Mouse (Mus musculus): Measurements from ENCODE around the gene Olfr49. TPM values are rescaled to one million over a fixed set of nuclear protein-coding genes. Genes with fewer than 3 reads are reported as not detected.
A peak's percentile ranks its signal among the peaks of the same experiment; 100 is the strongest.

The Olfr49 gene
- polyA plus RNA-seq, 1 experiment from 2014 or later, result not detected

DNA sequence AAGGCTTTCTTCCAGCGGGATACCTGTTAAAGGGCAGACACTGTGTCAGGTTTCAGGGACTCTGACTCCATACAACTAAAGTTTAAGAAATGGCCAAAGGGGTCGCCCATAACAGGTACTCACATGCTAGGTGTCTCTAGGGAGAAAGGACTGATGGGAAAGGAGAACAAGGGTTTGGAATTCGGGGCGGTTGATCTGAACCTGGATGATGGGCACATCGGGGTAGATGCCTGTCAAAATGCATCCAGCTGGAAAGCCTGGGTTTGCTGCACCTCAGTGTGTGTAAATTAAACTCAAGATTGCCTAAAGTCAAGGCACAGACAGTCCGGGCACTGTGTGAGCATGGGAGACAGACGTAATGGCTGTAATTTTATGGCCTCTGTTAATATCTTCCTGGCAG is 56.2 kb downstream of the Olfr49 start:
- Histone ChIP-seq H3K4me3 (ENCODE audit: low read length) (peak overlapping the region; percentile 37; the same call in 1 of the 2 replicates), H3K4me1 (ENCODE audit: insufficient read depth, low read length) (peaks cover 60% of the 10 kb centered on the region), H3K36me3 (ENCODE audit: insufficient read depth, low read length) (no peaks in the 10 kb centered on the region), H3K4me2 (replicated peaks; ENCODE audit: low read depth, low read length) (peak overlapping the region; percentile 57), H3K27me3 (ENCODE audit: insufficient read depth, low read length) (no peaks in the 10 kb centered on the region), H3K9me3 (ENCODE audit: low read length) (no peaks in the 10 kb centered on the region), H3K9ac (replicated peaks; ENCODE audit: low read length) (peak overlapping the region; percentile 45; the same call in 1 of the 2 replicates), H3K27ac (ENCODE audit: low read length) (no peak overlapping the region; the same call in 1 of the 2 replicates)
- 16% methylated on average over 7 of the region's 7 CpGs for WGBS
- no peak for ATAC-seq (ENCODE audit: low FRiP score, low TSS enrichment)

Other genes with a start within 250 kb of the Olfr49 start
- gene Dad1, start 30.8 kb downstream of the Olfr49 start, polyA plus RNA-seq (2015; fragmentation: Nextera tagmentation; extraction: Ambion mirVana), result 422 and 474 TPM in 2 replicates
- 80.3 and 86.2 TPM in 2 replicates for gene Abhd4, start 30.8 kb downstream of the Olfr49 start, polyA plus RNA-seq (2015; fragmentation: Nextera tagmentation; extraction: Ambion mirVana)
- gene Oxa1l, start 75.9 kb upstream of the Olfr49 start, polyA plus RNA-seq (2015; fragmentation: Nextera tagmentation; extraction: Ambion mirVana), result 60.2 and 63.7 TPM in 2 replicates
- gene Slc7a7, start 132.8 kb upstream of the Olfr49 start, polyA plus RNA-seq (2015; fragmentation: Nextera tagmentation; extraction: Ambion mirVana), result 15.7 and 15.8 TPM in 2 replicates
- gene Mrpl52, start 142.0 kb upstream of the Olfr49 start, polyA plus RNA-seq (2015; fragmentation: Nextera tagmentation; extraction: Ambion mirVana), result 202 and 227 TPM in 2 replicates
- gene Mmp14, start 146.7 kb upstream of the Olfr49 start, polyA plus RNA-seq (2015; fragmentation: Nextera tagmentation; extraction: Ambion mirVana), result 152 and 156 TPM in 2 replicates
- gene Lrp10, start 179.2 kb upstream of the Olfr49 start, polyA plus RNA-seq (2015; fragmentation: Nextera tagmentation; extraction: Ambion mirVana), result 58.8 and 65.1 TPM in 2 replicates
- 6.7 and 7.4 TPM in 2 replicates for gene Rem2, start 191.2 kb upstream of the Olfr49 start, polyA plus RNA-seq (2015; fragmentation: Nextera tagmentation; extraction: Ambion mirVana)
- 102 and 108 TPM in 2 replicates for gene Prmt5, start 232.6 kb upstream of the Olfr49 start, polyA plus RNA-seq (2015; fragmentation: Nextera tagmentation; extraction: Ambion mirVana)